Mouse (Mus musculus): ENCODE measurements around the gene Nup62. TPM values are rescaled to one million over a fixed set of nuclear protein-coding genes. Genes with fewer than 3 reads are reported as not detected.

The Nup62 gene
- polyA plus RNA-seq, 1 experiment from 2014 or later, result 74.7 TPM

GRCm38 (mm10) chr7:44820525-44820924, 4.6 kb downstream of the Nup62 start:
- Histone ChIP-seq H3K4me2 (replicated peaks) (no peak overlapping the region), H3K36me3 (no peaks in the 10 kb centered on the region), H3K9me3 (no peaks in the 10 kb centered on the region), H3K4me1 (peaks cover 53% of the 10 kb centered on the region), H3K4me3 (no peak overlapping the region), H3K27me3 (replicated peaks) (no peaks in the 10 kb centered on the region), H3K27ac (no peak overlapping the region), H3K9ac (no peak overlapping the region)
- no peak for ATAC-seq (ENCODE audit: low FRiP score, low read depth)
- 90% methylated on average over 3 of the region's 3 CpGs for WGBS

GRCm38 (mm10) chr7:44821666-44822448, 6.0 kb downstream of the Nup62 start:
- no peaks in the 10 kb centered on the region for H3K9me3 ChIP-seq
- no peak overlapping the region for H3K9ac ChIP-seq
- whole genome bisulfite sequencing, result 89% methylated on average over 7 of the region's 7 CpGs
- no peaks in the 10 kb centered on the region for H3K27me3 ChIP-seq (replicated peaks)
- H3K27ac ChIP-seq, result no peak overlapping the region
- no peak overlapping the region for H3K4me3 ChIP-seq
- peaks cover 52% of the 10 kb centered on the region for H3K4me1 ChIP-seq
- H3K36me3 ChIP-seq, result no peaks in the 10 kb centered on the region
- no peak for ATAC-seq (ENCODE audit: low FRiP score, low read depth)
- H3K4me2 ChIP-seq (replicated peaks), result no peak overlapping the region

- no peak overlapping the region for H3K4me2 ChIP-seq (replicated peaks)
- peaks cover 4% of the 10 kb centered on the region for H3K36me3 ChIP-seq
- no peak overlapping the region for H3K27ac ChIP-seq
- no peaks in the 10 kb centered on the region for H3K27me3 ChIP-seq (replicated peaks)
- H3K4me1 ChIP-seq, result peaks cover 36% of the 10 kb centered on the region
- no peak overlapping the region for H3K4me3 ChIP-seq
- WGBS, result 43% methylated on average over 7 of the region's 7 CpGs
- no peak for ATAC-seq (ENCODE audit: low FRiP score, low read depth)
- no peak overlapping the region for H3K9ac ChIP-seq
- no peaks in the 10 kb centered on the region for H3K9me3 ChIP-seq
Measured at GRCm38 (mm10) chr7:44823409-44823808, 7.5 kb downstream of the Nup62 start.

- 0 out of 2 replicates have a peak, but pooled peaks have one; percentile 41 for ATAC-seq (ENCODE audit: low FRiP score, low read depth)
- H3K27ac ChIP-seq, result no peak overlapping the region
- H3K36me3 ChIP-seq, result peaks cover 19% of the 10 kb centered on the region
- no peaks in the 10 kb centered on the region for H3K9me3 ChIP-seq
- no peaks in the 10 kb centered on the region for H3K27me3 ChIP-seq (replicated peaks)
- 29% methylated on average over 3 of the region's 3 CpGs for WGBS
- H3K4me1 ChIP-seq, result peaks cover 23% of the 10 kb centered on the region
- H3K4me2 ChIP-seq (replicated peaks), result no peak overlapping the region
- H3K4me3 ChIP-seq, result no peak overlapping the region
- H3K9ac ChIP-seq, result no peak overlapping the region
Measured at GRCm38 (mm10) chr7:44824872-44825271, 9.0 kb downstream of the Nup62 start.

- no peak overlapping the region for H3K27ac ChIP-seq
Measured at GRCm38 (mm10) chr7:44826771-44827170, 10.9 kb downstream of the Nup62 start.

GRCm38 (mm10) chr7:44828706-44829105, 12.8 kb downstream of the Nup62 start:
- H3K4me3 ChIP-seq, result no peak overlapping the region
- no peak for ATAC-seq (ENCODE audit: low FRiP score, low read depth)
- no peak overlapping the region for H3K4me2 ChIP-seq (replicated peaks)
- H3K9ac ChIP-seq, result no peak overlapping the region
- WGBS, result 92% methylated on average over 5 of the region's 5 CpGs
- H3K27me3 ChIP-seq (replicated peaks), result no peaks in the 10 kb centered on the region
- H3K4me1 ChIP-seq, result peaks cover 10% of the 10 kb centered on the region
- no peak overlapping the region for H3K27ac ChIP-seq
- no peaks in the 10 kb centered on the region for H3K9me3 ChIP-seq
- peaks cover 43% of the 10 kb centered on the region for H3K36me3 ChIP-seq

More at GRCm38 (mm10) chr7:44826771-44827170, 10.9 kb downstream of the Nup62 start:
- Histone ChIP-seq H3K36me3 (peaks cover 37% of the 10 kb centered on the region), H3K4me3 (no peak overlapping the region), H3K4me2 (replicated peaks) (no peak overlapping the region), H3K4me1 (peaks cover 16% of the 10 kb centered on the region), H3K9me3 (no peaks in the 10 kb centered on the region), H3K9ac (no peak overlapping the region), H3K27me3 (replicated peaks) (no peaks in the 10 kb centered on the region)
- 94% methylated on average over 3 of the region's 3 CpGs for WGBS
- ATAC-seq (ENCODE audit: low FRiP score, low read depth), result no peak

- 86% methylated on average over 4 of the region's 4 CpGs for WGBS
- H3K9ac ChIP-seq, result no peak overlapping the region
- no peak for ATAC-seq (ENCODE audit: low FRiP score, low read depth)
Measured at GRCm38 (mm10) chr7:44832763-44833162, 16.9 kb downstream of the Nup62 start.

GRCm38 (mm10) chr7:44835373-44836015, 19.6 kb downstream of the Nup62 start:
- peaks cover 25% of the 10 kb centered on the region for H3K27me3 ChIP-seq (replicated peaks)
- peaks cover 20% of the 10 kb centered on the region for H3K36me3 ChIP-seq
- WGBS, result 96% methylated on average over 1 of the region's 1 CpGs
- H3K9me3 ChIP-seq, result no peaks in the 10 kb centered on the region
- H3K4me2 ChIP-seq (replicated peaks), result no peak overlapping the region
- H3K27ac ChIP-seq, result no peak overlapping the region
- H3K4me3 ChIP-seq, result no peak overlapping the region
- H3K9ac ChIP-seq, result no peak overlapping the region
- ATAC-seq (ENCODE audit: low FRiP score, low read depth), result no peak
- H3K4me1 ChIP-seq, result peaks cover 14% of the 10 kb centered on the region

More at GRCm38 (mm10) chr7:44832763-44833162, 16.9 kb downstream of the Nup62 start:
- H3K4me2 ChIP-seq (replicated peaks), result no peak overlapping the region
- H3K27ac ChIP-seq, result no peak overlapping the region
- H3K27me3 ChIP-seq (replicated peaks), result no peaks in the 10 kb centered on the region
- no peaks in the 10 kb centered on the region for H3K4me1 ChIP-seq
- no peaks in the 10 kb centered on the region for H3K9me3 ChIP-seq
- no peak overlapping the region for H3K4me3 ChIP-seq
- peaks cover 43% of the 10 kb centered on the region for H3K36me3 ChIP-seq

GRCm38 (mm10) chr7:44836016-44836404, 20.1 kb downstream of the Nup62 start:
- peaks cover 31% of the 10 kb centered on the region for H3K27me3 ChIP-seq (replicated peaks)
- no peak overlapping the region for H3K4me3 ChIP-seq
- H3K9me3 ChIP-seq, result no peaks in the 10 kb centered on the region
- H3K36me3 ChIP-seq, result peaks cover 20% of the 10 kb centered on the region
- H3K4me1 ChIP-seq, result peaks cover 14% of the 10 kb centered on the region
- no peak overlapping the region for H3K9ac ChIP-seq
- H3K27ac ChIP-seq, result no peak overlapping the region
- no peak for ATAC-seq (ENCODE audit: low FRiP score, low read depth)
- WGBS, result 44% methylated on average over 3 of the region's 3 CpGs
- no peak overlapping the region for H3K4me2 ChIP-seq (replicated peaks)

GRCm38 (mm10) chr7:44836423-44837053, 20.6 kb downstream of the Nup62 start:
- H3K9me3 ChIP-seq, result no peaks in the 10 kb centered on the region
- WGBS, result 85% methylated on average over 9 of the region's 9 CpGs
- peaks cover 14% of the 10 kb centered on the region for H3K4me1 ChIP-seq
- H3K9ac ChIP-seq, result no peak overlapping the region
- no peak overlapping the region for H3K4me3 ChIP-seq
- peaks cover 19% of the 10 kb centered on the region for H3K36me3 ChIP-seq
- H3K27ac ChIP-seq, result no peak overlapping the region
- no peak overlapping the region for H3K4me2 ChIP-seq (replicated peaks)
- peaks cover 35% of the 10 kb centered on the region for H3K27me3 ChIP-seq (replicated peaks)
- no peak for ATAC-seq (ENCODE audit: low FRiP score, low read depth)

GRCm38 (mm10) chr7:44838073-44838472, 22.2 kb downstream of the Nup62 start:
- Histone ChIP-seq H3K4me2 (replicated peaks) (no peak overlapping the region), H3K27me3 (replicated peaks) (peaks cover 45% of the 10 kb centered on the region), H3K9ac (no peak overlapping the region), H3K4me3 (no peak overlapping the region), H3K4me1 (peaks cover 14% of the 10 kb centered on the region), H3K27ac (no peak overlapping the region), H3K36me3 (peaks cover 27% of the 10 kb centered on the region), H3K9me3 (no peaks in the 10 kb centered on the region)
- no peak for ATAC-seq (ENCODE audit: low FRiP score, low read depth)
- 89% methylated on average over 6 of the region's 6 CpGs for WGBS

GRCm38 (mm10) chr7:44839171-44839490, 23.2 kb downstream of the Nup62 start:
- H3K4me3 ChIP-seq, result peak overlapping the region; percentile 23
- H3K27ac ChIP-seq, result no peak overlapping the region
- peak overlapping the region; percentile 40; the same call in 1 of the 2 replicates for H3K9ac ChIP-seq
- H3K4me1 ChIP-seq, result peaks cover 14% of the 10 kb centered on the region
- ATAC-seq (ENCODE audit: low FRiP score, low read depth), result peak; percentile 27
- H3K36me3 ChIP-seq, result peaks cover 38% of the 10 kb centered on the region
- H3K27me3 ChIP-seq (replicated peaks), result peaks cover 45% of the 10 kb centered on the region
- peak overlapping the region; percentile 60 for H3K4me2 ChIP-seq (replicated peaks)
- no peaks in the 10 kb centered on the region for H3K9me3 ChIP-seq
- WGBS, result 29% methylated on average over 11 of the region's 11 CpGs
